Mouse (Mus musculus) cortical plate, adult 2 months (tissue): ENCODE data around the gene Dtnbp1. TPM values are rescaled to one million over a fixed set of nuclear protein-coding genes. Genes with fewer than 3 reads are reported as not detected.

ENCODE experiments used
- H3K27ac ChIP-seq: fragments of 200-500 bp; 2 replicates; pipeline ENCODE4 v1.5.1; 2012; ENCODE audit warnings: low read length, control low read depth, inconsistent platforms; ENCODE audit not compliant: insufficient read depth
- H3K4me1 ChIP-seq: fragments of 200-500 bp; 2 replicates; pipeline ENCODE4 v1.6.1; 2011; ENCODE audit warnings: low read length; ENCODE audit not compliant: control insufficient read depth, insufficient read depth
- H3K4me3 ChIP-seq: fragments of 200-500 bp; 2 replicates; pipeline ENCODE4 v1.5.1; 2011; ENCODE audit warnings: mild to moderate bottlenecking, low read length, control low read depth; ENCODE audit not compliant: insufficient read depth
- CTCF ChIP-seq: fragments of 200-500 bp; IDR thresholded peaks from 2 replicates; pipeline ENCODE4 v1.5.1; 2011; ENCODE audit warnings: mild to moderate bottlenecking, control low read depth, low read length; ENCODE audit not compliant: insufficient read depth; ENCODE audit errors: extremely low read depth
- POLR2A ChIP-seq: fragments of 200-500 bp; IDR thresholded peaks from 2 replicates; pipeline ENCODE4 v1.6.1; 2011; ENCODE audit warnings: mild to moderate bottlenecking, low read length, control low read depth; ENCODE audit not compliant: insufficient read depth; ENCODE audit errors: extremely low read depth
- polyA plus RNA-seq: library from polyadenylated mRNA; depleted of rRNA; stranded (reverse); fragments of >200 nt; gene quantifications from 2 replicates; pipeline ENCODE4 v1.2.3, GENCODE M21; 2012

The Dtnbp1 gene
- polyA plus RNA-seq, 1 experiment = 144 TPM

DNA sequence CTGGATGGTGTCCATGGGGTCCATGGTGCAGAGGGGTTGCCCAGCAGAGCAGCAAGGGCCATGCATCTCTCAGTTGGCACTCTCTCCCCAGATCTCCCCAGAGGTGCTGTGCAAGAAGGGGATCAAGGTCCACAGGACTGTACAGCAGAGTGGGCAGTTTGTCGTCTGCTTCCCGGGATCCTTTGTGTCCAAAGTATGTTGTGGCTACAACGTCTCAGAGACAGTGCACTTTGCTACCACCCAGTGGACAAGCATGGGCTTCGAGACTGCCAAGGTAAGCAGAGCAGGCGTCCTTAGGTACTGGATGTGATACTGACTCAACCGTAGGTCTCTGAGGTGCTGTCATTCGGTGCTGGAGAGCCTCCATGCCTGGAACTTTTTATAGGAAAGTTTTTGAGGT lies 88.4 kb downstream of the Dtnbp1 start:
- Histone ChIP-seq H3K27ac (no peak overlapping the region), H3K4me3 (no peak overlapping the region), H3K4me1 (peaks cover 2% of the 10 kb centered on the region)
- 0 out of 2 replicates have a peak, but pooled peaks have one; percentile 21 for TF ChIP-seq CTCF
- no peak for TF ChIP-seq POLR2A

DNA sequence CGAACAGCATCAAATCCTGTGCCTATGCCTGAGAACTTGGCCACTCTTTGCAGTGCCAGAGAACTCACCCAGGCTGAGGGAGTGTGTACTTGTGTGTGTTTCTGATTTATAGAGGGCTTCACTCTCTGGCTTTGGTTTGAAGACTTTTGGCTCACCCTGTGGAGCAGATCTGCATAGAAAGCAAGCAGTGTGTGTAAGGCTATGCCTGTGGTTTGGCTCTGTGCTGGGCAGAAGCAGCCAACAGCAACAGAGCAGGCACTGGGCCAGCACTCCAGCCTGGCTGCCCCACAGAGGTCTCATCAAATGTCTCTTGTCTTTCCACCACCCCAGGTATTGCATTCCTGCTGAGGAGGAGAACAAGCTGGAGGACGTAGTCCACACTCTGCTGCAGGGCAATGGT lies 89.1 kb downstream of the Dtnbp1 start:
- Histone ChIP-seq H3K4me1 (peaks cover 2% of the 10 kb centered on the region), H3K4me3 (no peak overlapping the region), H3K27ac (no peak overlapping the region)
- TF ChIP-seq POLR2A = no peak
- no peak for TF ChIP-seq CTCF

DNA sequence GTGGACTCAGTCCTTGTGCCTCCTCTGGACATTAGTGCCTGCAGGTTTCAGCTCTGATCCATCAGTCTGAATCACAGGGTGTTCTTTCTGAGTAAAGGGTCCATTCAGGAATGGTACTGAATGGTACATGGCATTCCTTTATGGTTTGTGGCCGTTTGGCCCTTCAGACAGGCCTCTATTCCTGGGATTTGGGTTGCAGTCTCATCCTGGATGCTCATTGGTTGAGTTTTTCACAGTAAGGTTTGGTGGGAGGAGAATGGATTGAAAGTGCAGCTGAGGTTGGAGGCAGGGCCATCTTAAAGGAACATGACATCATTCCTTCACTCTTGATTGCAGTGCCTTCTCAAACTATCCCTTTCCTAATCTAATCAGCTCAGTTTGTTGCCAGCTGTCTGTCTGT lies 93.2 kb downstream of the Dtnbp1 start:
- no peak overlapping the region for H3K4me3 ChIP-seq
- H3K4me1 ChIP-seq = peaks cover 4% of the 10 kb centered on the region
- H3K27ac ChIP-seq = no peak overlapping the region
- no peak for TF ChIP-seq POLR2A
- TF ChIP-seq CTCF = no peak

DNA sequence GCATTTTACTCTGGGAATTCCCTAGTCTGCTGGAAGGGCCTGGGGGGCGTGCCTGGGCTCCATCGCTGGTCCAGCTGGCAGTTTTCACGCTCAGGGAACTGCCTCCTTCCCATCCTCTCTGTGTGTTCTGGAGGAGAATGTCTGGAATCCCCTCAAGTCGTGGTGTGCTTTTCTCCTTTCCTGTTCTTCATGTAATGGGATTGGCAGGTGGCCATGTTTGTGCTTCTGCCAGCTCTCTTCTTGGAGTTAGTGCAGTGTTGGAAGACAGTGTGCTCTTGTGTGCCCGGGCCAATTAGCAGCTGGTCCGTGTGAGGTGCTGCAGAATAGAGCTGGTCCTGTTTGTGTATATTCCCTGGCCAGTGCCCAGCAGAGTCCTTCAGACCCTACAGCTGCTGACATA lies 94.2 kb downstream of the Dtnbp1 start:
- TF ChIP-seq POLR2A (no peak), CTCF (no peak)
- Histone ChIP-seq H3K4me1 (peaks cover 4% of the 10 kb centered on the region), H3K4me3 (no peak overlapping the region), H3K27ac (no peak overlapping the region)

DNA sequence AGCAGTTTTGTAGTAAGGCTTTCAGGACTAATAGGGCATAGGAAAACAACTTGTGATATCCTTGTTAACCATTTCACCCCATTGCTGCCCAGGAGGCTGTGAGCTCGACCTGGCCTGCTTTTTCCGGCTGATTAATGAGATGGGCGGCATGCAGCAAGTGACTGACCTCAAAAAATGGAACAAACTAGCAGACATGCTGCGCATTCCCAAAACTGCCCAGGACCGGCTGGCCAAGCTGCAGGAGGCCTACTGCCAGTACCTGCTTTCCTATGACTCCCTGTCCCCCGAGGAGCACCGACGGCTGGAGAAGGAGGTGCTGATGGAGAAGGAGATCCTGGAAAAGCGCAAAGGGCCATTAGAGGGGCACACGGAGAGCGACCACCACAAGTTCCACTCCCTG lies 95.8 kb downstream of the Dtnbp1 start:
- TF ChIP-seq CTCF (no peak), POLR2A (no peak)
- Histone ChIP-seq H3K4me3 (no peak overlapping the region), H3K4me1 (peaks cover 4% of the 10 kb centered on the region), H3K27ac (no peak overlapping the region)

DNA sequence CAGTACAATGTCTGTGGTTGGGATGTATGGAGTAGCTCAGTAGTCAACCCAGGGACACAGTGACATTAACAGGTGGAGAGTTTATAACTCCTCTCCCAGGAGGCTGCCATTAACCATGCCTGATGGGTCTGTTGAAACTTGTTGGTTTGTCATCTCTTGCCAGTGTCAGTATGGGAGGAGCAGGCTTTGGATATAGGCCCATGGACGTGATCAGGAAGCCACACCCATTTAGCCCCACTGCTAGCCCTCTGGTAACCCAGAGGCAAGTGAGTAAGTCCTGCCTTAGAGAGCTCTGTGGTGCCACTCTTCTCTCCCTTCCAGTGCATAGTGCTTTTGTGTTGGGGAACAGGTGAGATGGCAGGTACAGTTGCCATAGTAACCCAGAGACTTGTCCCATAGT lies 97.7 kb downstream of the Dtnbp1 start:
- Histone ChIP-seq H3K4me1 (peaks cover 1% of the 10 kb centered on the region; the same call in 1 of the 2 replicates), H3K4me3 (no peak overlapping the region), H3K27ac (no peak overlapping the region)
- TF ChIP-seq POLR2A (no peak), CTCF (no peak)

DNA sequence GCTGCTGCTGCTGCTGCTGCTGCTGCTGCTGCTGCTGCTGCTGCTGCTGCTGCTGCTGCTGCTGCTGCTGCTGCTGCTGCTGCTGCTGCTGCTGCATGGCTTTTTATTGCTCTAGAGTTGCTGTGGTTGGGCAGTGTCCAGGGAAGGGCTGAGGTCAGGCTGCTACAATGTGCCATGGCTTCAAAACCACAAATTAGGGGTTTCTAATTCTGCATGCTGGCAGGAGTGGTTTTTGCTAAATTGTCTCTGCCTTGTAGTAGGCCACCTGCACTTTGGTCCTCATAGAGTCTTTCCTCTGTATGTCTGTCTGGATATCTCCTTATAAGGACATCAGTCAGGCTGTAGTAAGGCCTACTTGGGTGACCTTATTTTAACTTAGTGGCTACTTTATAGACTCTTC lies 98.5 kb downstream of the Dtnbp1 start:
- TF ChIP-seq CTCF = no peak
- no peak for TF ChIP-seq POLR2A
- Histone ChIP-seq H3K4me1 (peaks cover 1% of the 10 kb centered on the region; the same call in 1 of the 2 replicates), H3K27ac (no peak overlapping the region), H3K4me3 (no peak overlapping the region)

DNA sequence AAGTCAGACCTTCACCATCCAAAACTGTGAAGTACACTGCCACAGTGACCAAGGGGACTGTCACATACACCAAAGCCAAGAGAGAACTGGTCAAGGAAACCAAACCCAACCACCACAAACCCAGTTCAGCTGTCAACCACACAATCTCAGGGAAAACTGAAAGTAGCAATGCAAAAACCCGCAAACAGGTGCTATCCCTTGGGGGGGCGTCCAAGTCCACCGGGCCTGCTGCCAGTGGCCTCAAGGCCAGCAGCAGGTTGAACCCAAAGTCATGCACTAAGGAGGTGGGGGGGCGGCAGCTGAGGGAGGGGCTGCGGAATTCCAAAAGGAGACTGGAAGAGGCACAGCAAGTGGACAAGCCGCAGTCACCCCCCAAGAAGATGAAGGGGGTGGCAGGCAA lies 99.6 kb downstream of the Dtnbp1 start:
- H3K27ac ChIP-seq = no peak overlapping the region
- H3K4me3 ChIP-seq = no peak overlapping the region
- peaks cover 1% of the 10 kb centered on the region; the same call in 1 of the 2 replicates for H3K4me1 ChIP-seq
- TF ChIP-seq CTCF (no peak), POLR2A (no peak)

DNA sequence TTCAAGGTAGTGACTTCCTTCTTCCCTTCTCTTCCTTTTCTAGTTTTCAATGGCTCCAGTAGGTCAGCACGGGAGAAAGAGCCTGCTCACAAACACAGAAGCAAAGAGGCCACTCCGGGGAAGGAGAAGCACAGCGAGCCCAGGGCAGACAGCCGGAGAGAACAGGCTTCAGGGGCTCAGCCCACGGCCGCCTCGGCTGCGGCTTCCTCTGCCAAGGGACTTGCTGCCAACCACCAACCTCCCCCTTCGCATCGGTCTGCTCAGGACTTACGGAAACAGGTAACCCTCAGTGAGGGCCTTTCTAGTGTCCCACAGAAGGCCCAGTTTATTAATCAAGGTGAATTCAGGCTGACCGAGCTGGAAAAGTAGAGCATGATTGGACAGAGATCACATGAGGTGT lies 105.7 kb downstream of the Dtnbp1 start:
- TF ChIP-seq CTCF = no peak
- TF ChIP-seq POLR2A = no peak
- no peak overlapping the region for H3K27ac ChIP-seq
- H3K4me1 ChIP-seq = no peaks in the 10 kb centered on the region
- H3K4me3 ChIP-seq = no peak overlapping the region

DNA sequence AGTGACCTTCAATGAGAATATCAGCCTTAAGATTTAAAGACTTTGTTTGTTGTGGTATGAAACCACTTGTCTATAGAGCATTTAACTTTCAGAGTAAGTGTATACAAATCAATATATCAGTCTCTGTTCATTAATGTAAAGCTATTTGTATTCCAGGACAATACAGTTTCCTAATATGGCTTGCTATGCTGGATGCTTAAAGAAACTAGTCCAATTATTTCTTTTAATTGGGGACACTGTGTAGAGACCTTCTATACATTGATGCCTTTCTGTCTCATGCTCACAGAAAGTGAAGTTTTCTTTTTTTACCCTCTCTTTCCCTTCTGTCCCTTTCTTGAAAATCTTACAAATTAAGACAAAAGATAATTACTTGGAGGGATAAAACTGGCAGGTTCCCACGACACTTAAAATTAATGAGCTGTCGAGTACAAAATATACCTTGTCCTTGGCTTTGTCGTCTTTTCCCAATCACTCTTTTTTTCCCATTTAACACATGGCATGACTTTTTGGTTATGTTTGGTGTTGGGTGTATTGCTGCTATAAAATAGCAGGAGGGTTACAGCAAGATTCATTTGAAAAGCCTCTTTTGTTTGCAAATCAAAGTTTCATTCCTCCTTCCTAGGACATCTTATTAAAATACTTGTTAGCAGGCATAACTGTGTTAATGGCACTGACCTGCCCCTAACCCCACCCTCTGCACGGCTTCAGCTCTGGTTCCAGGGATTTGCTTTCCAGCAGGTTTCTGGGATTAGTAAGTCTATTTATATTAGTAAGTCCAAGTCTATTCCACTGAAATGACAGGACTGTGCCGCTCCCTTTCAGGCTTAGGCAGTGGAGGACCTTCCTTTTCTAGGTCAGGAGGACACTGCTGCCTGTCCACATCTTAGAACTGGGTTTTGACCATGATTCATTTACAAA lies 109.9 kb downstream of the Dtnbp1 start:
- Histone ChIP-seq H3K4me1 (no peaks in the 10 kb centered on the region), H3K4me3 (no peak overlapping the region), H3K27ac (no peak overlapping the region)
- TF ChIP-seq CTCF (no peak), POLR2A (no peak)

DNA sequence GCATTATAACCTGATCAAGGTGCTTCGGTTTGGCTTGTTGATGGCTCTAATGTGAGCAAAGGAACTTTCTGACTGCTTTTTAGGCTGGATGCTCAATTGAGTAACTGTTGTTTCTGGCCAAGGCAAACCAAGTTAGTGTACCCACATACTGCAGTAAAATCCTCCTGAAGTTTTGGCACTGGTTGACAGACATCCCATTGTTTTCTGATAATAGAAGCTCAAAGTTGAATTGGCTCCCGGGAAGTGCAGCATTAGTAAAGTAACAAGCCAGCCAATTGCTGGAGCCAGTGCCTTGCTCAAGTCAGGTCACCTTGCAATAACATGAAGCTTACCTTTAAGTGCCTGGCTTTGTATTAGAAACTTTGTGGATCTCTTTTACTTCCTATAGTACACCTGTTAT lies 111.3 kb downstream of the Dtnbp1 start:
- no peak for TF ChIP-seq CTCF
- TF ChIP-seq POLR2A = no peak
- Histone ChIP-seq H3K4me3 (no peak overlapping the region), H3K27ac (no peak overlapping the region), H3K4me1 (no peaks in the 10 kb centered on the region)
